Mouse (Mus musculus) small intestine, adult 2 months (tissue): Measurements from ENCODE around the gene Tmem131.

Experiments used
- CTCF ChIP-seq: fragments of 200-500 bp; IDR thresholded peaks from 2 replicates; pipeline ENCODE4 v1.5.1; 2012; ENCODE audit warnings: low read depth, mild to moderate bottlenecking, control low read depth, inconsistent platforms, low read length, moderate library complexity, mixed read lengths; ENCODE audit not compliant: insufficient replicate concordance, insufficient read length; ENCODE audit errors: extremely low read depth
- POLR2A ChIP-seq: fragments of 200-500 bp; IDR thresholded peaks from 2 replicates; pipeline ENCODE4 v1.6.1; 2012; ENCODE audit warnings: low read depth, mild to moderate bottlenecking, control low read depth, inconsistent platforms, low read length, moderate library complexity

DNA sequence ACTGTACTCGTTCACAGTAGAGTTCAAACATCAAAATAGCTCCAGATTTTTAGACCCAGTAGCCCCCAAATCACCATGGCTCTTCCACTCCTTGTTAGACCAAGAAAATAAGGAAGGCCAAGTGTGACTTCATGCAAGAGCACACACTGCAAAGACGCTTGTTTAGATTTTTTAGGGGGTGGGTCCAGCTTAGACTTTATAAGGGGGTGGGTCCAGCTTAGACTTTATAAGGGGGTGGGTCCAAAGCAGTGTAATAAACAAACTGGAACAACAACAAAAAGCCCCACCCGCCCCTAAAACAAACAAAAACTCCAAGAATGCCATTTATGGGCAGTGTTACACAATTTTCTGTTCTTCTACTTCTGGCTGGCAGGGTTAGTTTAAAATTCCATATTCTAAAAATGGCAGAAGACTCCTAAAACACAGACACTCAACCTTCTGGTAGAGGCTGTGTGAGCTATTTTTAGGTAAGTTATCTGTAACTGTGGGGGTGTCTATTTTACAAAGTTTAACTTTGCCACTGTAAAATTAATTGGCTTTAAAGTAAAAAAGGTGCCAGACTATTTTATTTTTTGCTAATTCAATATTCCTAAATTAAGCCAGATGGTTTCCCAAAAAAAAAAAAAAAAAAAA lies 143.0 kb downstream of the Tmem131 start:
- TF ChIP-seq CTCF (no peak), POLR2A (no peak)
